Mouse (Mus musculus): ENCODE data around the gene Car11. TPM values are rescaled to one million over a fixed set of nuclear protein-coding genes. Genes with fewer than 3 reads are reported as not detected.

Car11 gene
- polyA plus RNA-seq, 1 experiment: 29.8 TPM

DNA sequence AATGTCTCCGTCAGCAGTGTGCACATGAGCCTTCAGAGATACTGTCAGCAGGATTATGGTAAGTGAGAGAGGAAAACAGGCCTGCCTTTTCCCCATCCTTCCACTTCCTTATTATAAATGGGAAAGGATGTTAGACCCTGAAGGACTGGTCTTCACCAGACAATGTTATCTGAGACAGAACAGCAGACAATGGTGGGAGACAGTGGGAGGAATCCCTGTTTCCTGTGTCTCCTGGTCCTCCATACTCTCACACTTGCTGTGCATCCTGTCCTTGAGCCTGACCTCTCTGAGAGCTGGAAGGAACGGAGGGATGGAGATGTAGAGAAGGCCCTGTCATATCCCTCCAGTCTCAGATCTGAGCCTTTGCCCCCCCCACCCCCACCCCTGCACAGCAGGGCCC is 7.3 kb upstream of the Car11 start:
- DNase-seq (ENCODE audit: low spot score): no peak

GRCm38 (mm10) chr7:45693921-45694591 is 5.6 kb upstream of the Car11 start, which contains the start of gene Sec1:
Sec1 (minus strand) TSS chr7:45694402.
- no peak for DNase-seq (ENCODE audit: low spot score)

DNA sequence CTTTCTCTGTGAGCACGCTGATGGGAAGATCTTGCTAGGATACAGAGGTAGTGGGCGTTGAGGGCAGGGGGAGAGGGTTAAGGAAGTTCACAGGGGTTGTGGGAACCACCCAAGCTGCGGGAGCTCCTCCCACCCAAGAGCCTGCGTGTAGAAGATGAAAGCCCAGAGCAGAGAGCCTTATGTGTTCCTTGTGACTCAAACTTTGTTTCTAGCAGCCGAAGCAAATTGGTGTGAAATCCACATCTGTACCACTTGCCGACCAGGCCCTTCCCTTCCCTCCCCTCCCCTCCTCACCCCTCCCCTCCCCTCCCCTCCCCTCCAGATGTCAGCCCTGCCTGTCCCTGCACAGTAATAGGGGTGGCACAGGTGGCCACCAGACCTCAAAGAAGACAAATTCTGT is 4.5 kb upstream of the Car11 start:
- no peak for DNase-seq (ENCODE audit: low spot score)

GRCm38 (mm10) chr7:45697894-45698293 is 1.7 kb upstream of the Car11 start:
- no peak for DNase-seq (ENCODE audit: low spot score)

- DNase-seq (ENCODE audit: low spot score): no peak
These were observed 815 bp downstream of the Car11 start for GRCm38 (mm10) chr7:45700301-45701015.

DNA sequence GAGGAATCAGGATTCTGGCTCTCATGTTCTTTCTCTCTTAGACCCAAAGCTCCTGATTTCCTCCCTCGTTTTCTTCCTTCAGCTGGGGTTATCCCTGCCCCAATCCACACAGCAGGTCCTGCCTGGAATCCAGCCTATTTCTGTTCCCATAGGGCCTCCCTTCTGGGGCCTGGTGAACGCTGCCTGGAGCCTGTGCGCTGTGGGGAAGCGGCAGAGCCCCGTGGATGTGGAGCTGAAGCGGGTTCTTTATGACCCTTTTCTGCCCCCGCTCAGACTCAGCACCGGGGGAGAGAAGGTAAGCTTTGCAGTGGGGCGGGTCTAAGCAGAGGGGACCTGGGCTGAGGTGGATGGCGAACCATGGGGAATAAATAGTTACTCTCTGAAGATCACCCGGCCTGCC is 1.4 kb downstream of the Car11 start:
- no peak for DNase-seq (ENCODE audit: low spot score)

GRCm38 (mm10) chr7:45701607-45702006 is 2.0 kb downstream of the Car11 start:
- no peak for DNase-seq (ENCODE audit: low spot score)

DNA sequence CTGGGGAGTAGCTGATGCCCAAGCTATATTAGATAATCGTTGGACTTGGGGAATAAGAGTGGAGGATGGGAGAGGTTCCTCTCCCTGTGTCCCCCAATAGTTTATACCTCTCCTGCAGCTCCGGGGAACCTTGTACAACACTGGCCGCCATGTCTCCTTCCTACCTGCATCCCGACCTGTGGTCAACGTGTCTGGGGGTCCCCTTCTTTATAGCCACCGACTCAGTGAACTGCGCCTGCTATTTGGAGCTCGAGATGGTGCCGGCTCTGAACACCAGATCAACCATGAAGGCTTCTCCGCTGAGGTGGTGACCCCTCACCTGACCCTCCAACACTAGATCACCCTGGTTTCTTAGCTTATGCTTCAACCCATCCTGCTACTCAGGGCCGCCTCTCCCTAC is 2.7 kb downstream of the Car11 start:
- no peak for DNase-seq (ENCODE audit: low spot score)

DNA sequence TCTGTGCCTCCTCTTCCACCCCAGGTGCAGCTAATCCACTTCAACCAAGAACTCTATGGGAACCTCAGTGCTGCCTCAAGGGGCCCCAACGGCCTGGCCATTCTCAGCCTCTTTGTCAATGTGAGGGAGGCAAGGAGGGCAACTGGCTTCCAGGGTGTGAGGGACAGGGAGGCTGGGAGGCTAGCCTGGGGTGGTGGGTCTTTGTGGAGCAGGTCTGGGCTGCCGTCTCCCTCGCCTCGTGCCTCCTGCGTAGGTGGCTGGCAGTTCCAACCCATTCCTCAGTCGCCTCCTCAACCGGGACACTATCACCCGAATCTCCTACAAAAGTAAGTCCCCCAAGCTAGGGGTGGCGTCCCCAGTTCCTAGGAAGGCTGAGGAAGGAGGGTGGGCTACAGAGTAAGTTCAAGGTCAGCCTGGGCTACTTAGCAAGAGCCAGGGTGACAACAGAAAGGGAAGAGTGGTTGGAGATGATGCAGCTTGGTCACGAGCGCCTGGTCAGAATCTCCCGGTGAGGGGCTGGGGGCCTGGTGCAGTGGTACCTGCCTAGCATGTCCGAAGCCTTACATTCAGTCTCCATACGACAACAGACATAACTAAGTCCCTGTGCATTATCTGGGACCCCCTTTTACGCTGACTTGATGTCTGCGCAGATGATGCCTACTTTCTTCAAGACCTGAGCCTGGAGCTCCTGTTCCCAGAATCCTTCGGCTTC is 3.3 kb downstream of the Car11 start:
- DNase-seq (ENCODE audit: low spot score): no peak

- DNase-seq (ENCODE audit: low spot score): no peak
These were observed 3.9 kb downstream of the Car11 start for GRCm38 (mm10) chr7:45703521-45704033.

DNA sequence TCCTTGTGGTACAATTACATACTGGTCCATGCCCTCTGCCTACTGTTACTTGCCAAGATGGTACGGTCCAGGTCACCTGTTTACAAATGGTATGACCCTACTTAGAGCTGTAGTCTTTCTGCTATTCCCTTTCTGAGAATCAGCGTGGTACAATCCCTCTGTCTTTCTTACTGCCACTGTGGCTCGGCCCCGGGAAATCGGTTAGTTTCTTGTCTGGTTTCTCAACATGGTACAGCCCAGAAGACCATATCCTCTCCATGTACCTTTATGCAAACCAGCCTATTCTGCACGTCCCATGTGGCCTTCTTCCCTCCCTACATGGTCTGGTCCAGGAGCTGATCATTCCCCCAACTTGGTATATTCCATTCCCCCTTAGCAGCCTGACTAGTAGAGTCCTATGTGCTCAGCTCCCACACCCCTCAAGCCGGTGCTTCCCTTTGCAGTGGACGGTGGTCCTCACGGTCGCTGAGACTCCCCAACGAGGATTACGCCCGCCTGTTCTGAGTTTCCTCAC is 4.5 kb downstream of the Car11 start:
- DNase-seq (ENCODE audit: low spot score): no peak

DNA sequence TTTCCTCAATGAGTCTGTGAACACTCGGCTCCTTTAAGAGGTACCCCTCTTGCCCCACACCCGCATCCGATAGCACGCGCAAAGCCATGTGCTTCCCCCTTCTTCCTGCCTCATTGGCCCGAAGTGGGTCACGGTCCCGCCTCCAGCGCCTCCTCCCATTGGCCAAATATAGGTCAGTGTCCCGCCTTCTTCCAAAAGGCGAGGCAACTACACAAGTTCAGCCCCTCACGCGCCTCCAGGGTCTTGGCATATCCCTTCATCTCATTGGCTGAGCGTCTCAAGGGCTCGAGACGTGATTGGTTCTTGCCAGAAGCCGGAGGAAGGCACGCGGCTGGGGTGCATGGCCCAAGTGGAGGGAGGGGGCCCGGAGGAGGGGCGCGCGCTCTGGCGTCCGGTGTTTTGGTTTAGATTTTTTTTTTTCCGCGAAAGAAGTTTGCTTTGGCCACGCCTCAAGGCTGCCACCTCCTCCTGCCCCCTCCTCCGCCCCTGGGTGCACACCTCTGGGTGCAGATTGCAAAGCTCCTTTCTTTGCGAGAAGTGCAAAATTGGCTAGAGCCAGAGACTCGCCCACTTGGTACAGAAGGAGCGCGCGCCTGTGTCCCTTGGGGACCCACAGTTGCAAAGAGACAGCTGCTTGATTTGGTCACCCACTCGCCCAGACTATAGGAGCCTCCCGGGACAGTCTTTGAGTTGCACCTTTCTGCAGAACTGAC is 5.2 kb downstream of the Car11 start, which contains the start of gene Dbp:
TSS of gene Dbp (plus strand) at position 359 of the 713 bp plus-strand sequence.
- DNase-seq (ENCODE audit: low spot score): peak; percentile 90

DNA sequence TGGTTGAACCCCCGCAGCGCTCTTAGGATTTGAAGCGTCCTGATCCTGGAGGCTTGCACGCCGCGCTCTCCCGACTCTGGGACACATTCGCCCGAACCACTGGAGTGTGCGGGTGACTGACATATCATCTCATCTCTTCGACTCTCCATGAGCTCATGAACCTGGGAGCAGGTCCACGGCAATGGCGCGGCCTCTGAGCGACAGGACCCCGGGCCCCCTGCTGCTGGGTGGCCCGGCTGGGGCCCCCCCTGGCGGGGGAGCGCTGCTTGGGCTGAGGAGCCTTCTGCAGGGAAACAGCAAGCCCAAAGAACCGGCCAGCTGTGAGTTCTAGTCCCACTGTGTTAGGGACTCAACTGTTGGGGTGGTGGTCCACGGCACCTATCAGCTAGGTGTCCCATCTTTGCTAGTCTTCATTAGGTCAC is 5.8 kb downstream of the Car11 start:
- DNase-seq (ENCODE audit: low spot score): no peak

DNA sequence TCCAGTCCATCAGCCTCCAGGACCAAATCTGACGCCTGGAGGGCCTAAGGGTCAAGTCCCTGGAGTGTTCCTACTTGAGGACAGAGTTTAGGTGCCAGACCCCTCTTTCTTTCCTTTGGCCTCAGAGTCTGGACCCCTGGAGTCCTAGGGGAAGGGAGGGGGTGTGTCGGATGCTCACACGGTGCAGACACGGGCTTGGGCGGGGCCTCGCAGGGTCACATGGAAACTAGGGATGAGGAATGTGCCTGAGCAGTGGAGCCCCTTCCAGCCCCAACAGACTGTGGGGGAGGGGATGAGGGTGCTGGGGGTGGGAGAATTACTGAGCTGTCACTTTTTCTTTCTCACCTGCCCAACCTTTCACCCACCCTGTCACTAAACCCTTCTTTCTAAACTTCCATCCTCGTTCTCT is 6.2 kb downstream of the Car11 start:
- no peak for DNase-seq (ENCODE audit: low spot score)

- peak; percentile 91 for DNase-seq (ENCODE audit: low spot score)
These were observed 7.1 kb downstream of the Car11 start for GRCm38 (mm10) chr7:45706721-45707241.

DNA sequence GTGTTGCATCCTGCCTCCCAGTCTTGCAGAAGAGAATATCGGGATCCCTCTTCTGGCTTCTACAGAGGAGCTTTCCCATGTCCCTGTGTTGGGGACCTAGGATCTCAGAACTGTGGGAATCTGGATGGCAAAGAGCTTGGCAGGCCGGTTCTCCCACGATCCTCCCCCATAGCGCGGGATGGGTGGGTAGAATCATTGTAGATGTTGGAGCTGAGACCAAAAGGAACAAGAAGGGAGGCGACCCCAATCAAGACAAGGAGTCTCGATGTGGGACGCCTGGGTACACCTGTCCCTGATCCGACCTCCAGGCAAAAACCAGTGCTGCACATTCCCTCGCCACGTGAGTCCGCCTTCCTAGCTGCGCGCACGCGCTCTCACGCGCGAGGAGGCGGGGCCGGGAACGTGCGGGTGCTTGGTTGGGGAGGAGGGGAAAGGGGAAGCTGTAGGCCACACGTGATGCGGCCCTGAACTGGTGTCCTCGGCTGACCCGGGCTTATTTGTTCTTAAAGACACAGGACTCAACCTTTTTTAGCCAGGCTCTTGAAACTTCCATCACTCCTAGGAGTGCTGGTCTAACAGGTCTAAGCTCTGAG is 7.8 kb downstream of the Car11 start:
- peak; percentile 97 for DNase-seq (ENCODE audit: low spot score)

DNA sequence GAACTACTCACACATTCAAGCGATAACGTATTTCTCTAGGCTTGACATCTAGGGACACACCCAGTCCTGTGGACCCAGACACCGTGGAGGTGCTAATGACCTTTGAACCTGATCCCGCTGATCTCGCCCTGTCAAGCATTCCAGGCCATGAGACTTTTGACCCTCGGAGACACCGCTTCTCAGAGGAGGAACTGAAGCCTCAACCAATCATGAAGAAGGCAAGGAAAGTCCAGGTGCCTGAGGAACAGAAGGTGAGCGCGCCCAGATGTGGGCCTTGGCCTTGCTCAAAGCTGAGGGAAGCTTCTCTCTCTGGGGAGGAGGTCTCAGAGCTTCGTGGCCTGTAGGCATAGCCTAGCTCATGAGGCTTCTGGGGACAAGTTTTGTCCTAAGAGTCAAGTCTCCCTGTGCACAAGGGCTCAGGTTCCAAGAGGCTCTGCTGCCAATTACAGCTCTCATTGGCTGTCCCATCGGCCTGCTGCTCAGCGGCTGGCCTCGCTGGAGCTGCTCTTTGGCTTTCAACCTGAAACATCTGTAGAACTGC is 8.6 kb downstream of the Car11 start:
- DNase-seq (ENCODE audit: low spot score): no peak

- no peak for DNase-seq (ENCODE audit: low spot score)
These were observed 9.4 kb downstream of the Car11 start for GRCm38 (mm10) chr7:45709036-45709435.

- no peak for DNase-seq (ENCODE audit: low spot score)
These were observed 10.2 kb downstream of the Car11 start for GRCm38 (mm10) chr7:45709677-45710355.
